Mouse (Mus musculus): ENCODE data around the gene Dus3l.

The Dus3l gene

DNA sequence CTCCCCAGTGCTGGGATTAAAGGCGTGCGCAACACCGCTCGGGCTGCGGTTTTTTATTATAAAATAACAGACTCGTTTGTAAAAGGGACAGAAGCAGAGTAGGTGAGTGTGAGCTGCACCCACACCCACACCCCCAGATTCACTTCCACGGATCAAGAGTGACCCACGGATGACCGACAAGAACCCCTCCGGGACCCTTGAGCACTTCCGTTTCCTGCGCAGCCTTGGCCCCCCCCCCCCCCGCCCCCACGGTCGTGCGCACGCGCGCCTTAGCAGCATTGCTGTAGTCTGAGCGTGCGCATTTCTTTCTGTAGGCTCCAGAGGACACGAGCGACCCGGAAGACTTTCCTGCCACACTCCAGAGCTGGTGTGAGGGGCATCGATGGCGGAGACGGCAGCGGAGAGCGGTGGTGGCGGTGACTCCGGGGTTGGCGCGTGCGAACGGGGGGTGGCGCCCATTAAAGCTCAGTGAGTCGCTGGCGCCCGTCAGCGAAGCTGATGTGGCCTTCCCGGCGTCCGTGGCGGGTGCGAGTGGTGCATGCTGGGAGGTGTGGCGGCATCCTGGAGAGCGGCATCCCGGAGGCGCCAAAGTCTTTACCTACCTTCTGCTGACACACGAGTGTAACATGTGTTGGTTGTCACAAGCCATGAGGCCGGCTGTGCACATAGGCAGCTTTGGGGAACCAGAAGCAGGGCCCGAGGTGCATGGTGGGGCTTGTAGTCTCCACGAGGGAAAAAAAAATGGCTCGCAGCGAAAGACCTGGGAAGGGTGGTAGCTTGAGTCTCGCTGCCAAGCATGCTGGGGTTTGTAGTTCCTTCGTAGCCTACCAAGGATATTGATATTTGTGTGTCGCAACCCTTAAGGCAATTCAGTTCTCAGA lies at the start of gene Dus3l:
Dus3l (plus strand) TSS at position 284 of the 881 bp plus-strand sequence.
- peak; percentile 77 for DNase-seq (ENCODE audit: low read depth, low spot score)

GRCm38 (mm10) chr17:56715360-56715759 lies 49.2 kb upstream of the Dus3l start:
- no peak for DNase-seq (ENCODE audit: low read depth, low spot score)

- no peak for DNase-seq (ENCODE audit: low read depth, low spot score)
Observed at GRCm38 (mm10) chr17:56715914-56716654, 48.5 kb upstream of the Dus3l start.

- DNase-seq (ENCODE audit: low read depth, low spot score) = peak; percentile 99
Observed at GRCm38 (mm10) chr17:56716655-56717362, 47.7 kb upstream of the Dus3l start.

DNA sequence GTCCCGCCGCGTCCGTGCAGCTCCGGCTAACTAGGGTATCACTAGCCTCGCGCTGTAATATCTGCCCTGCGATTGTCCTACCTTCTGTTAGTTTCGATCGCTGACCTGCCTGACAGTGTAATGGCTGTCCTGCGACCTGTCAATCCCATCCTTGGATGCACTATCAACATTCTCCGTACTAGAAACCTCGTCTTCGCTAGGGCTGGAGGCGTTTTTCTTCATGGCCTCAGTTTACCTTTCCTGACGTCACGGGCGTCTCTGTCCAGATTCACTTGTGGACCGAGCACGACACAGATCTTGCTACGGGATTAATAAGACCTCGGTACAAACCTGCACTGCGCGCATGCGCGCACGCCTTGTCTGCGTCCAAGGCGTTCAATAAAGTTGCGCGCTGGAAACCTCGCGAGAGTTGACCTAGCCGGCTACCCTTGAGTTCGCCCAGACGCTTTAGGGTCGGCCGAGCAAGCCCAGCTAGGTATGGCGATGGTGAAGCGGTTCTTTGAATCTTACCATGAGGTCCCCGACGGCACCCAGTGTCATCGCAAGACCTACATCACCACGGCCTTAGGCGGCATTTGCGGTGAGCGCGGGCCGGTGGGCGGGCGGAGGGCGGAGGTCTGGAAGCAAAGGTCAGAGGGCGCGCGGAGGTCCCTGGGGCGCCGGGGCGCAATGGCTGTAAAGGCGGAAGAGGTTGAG lies 47.0 kb upstream of the Dus3l start, which contains the start of the genes Ndufa11 and Vmac:
Ndufa11 (plus strand) TSS at position 405 of the 696 bp plus-strand sequence.
Vmac (minus strand) TSS at position 660 of the 696 bp plus-strand sequence.
- DNase-seq (ENCODE audit: low read depth, low spot score) = peak; percentile 96

- no peak for DNase-seq (ENCODE audit: low read depth, low spot score)
Observed at GRCm38 (mm10) chr17:56722441-56722840, 42.1 kb upstream of the Dus3l start.

DNA sequence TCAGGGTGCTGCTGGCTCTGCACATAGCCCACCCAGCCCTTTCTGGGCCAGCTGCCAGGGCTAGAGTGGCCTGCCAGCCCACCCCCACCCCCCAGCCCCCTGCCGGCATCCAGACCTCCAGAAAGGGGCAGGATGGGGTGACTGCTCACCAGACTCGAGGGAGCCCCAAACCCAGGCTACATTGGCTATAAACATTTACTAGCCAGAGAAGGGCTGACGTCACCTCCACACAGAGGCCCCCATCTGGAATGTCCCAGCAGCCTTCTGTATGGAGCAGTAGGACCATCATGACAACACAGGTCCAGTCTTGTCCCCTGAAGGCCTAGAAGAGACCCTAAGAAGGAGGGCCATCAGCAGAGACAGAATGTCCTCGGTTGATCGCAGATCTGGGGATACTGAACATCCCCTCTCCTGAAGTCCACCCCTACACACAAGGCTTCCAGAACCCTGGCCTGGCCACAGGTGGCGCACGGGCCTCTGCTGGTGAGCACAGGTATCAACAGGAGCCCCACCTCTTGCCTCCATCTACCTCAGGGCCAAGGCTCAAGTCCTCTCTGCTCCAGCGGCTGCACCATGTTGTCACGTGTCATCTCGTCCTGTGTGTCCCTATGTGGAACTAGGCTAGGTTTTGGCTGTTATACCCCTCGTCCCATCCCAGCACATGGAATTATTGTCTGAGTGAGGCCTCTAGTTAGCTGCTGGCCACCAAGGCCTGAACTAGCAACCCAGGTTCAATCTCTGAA lies 41.0 kb upstream of the Dus3l start:
- no peak for DNase-seq (ENCODE audit: low read depth, low spot score)

DNA sequence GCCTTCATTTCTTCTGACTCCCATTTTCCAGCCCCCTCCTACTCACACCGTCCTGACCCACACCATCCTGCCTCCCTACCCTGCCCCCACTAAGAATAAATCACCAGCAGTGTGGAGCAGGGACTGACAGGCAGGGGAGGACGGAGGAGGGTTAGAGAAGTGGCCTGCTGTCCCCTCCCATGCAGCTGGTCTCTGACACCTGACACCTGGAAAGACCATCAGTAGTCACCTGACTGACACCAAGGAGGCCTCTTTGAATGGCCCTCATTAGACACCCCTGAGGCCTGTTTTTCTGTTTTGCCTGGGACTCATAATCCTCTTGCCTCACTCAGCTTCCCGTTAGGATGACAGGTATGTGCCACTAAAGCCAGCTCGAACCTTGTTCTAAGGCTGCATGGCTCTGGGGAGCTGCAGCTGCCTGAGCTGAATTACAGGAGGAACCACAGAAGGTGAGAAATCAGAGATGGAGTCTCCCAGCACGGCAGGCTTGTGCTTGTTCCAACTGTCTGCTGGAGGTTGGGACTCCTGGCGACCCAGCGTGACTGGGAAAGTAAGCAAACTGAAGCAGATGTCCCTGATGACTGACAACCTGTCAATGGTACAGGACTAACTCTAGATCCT lies 37.4 kb upstream of the Dus3l start:
- DNase-seq (ENCODE audit: low read depth, low spot score) = no peak

DNA sequence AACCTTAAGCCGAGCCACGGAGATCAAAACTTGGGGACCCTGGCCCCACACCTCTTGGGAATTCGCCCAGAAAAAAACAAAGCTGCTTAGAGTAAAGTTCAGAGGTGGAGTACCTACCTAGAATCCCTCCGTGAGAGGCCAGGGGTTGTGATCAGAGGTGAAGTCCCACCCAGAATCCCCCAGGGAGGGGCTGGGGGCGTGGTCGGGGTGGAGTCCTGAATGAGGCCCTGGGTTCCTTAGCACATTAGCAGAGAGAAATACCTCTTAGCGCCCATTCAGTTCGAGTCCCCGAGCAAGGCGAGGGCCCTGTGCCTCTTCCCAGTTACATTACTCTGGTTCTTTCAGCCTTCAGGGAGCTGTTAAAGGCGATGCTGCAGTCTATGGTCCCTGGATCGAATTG lies 36.9 kb upstream of the Dus3l start:
- no peak for DNase-seq (ENCODE audit: low read depth, low spot score)

DNA sequence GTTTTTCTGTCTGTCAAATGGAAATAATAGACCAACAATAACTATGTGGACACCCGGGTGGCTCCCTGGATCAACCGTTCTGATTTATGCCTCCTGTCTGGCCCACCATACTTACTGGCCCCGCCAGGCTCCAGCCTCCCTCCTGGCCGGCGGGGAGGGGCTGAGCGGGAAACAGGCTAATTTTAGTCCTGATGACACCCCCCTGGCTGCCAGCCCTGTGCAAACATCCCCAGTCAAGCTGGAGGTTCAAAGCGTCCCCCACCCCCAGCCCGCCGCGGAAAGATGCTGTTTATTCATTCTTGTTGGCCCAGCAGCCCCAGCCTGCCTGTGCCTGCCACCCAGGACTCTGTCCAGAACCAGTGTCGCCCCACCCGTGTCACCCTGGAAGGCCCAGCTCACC lies 36.4 kb upstream of the Dus3l start:
- DNase-seq (ENCODE audit: low read depth, low spot score) = no peak

DNA sequence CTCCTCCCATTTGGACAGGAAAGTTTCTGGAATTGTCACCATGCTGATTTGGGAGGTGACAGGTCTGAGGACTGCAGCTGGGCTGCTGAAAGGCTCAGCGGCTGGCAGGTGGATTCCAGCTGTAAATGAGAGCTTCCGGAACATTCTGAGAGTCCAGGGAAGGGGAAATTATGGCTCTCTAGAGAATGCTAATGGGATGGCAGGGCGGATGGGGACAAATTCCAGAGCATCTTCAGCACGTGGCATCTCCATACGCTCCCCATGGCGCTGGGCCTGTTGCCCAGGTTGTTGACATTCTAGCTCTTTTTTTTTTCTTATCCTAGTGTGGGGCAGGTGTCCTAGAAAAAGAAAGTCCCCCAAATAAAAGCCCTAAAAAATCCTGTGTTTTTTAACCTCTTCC lies 35.4 kb upstream of the Dus3l start:
- DNase-seq (ENCODE audit: low read depth, low spot score) = no peak

DNA sequence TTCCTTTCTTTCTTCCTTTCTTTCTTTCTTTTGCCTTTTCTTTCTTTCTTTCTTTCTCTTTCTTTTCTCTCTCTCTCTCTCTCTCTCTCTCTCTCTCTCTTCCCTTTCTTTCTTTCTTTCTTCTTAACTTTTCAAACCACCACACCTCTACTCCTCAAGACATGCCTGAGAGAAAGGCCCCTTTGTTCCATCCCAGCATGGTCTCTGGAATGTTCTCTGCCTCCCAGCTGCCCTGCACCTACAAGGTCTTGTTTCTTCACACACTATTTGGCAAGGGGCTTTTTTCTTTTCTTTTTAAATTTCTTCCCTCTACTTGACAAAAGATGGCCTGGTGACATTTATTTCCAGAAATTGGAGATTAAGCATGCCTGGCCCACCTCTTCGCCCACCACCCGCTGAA lies 34.9 kb upstream of the Dus3l start:
- DNase-seq (ENCODE audit: low read depth, low spot score) = no peak

DNA sequence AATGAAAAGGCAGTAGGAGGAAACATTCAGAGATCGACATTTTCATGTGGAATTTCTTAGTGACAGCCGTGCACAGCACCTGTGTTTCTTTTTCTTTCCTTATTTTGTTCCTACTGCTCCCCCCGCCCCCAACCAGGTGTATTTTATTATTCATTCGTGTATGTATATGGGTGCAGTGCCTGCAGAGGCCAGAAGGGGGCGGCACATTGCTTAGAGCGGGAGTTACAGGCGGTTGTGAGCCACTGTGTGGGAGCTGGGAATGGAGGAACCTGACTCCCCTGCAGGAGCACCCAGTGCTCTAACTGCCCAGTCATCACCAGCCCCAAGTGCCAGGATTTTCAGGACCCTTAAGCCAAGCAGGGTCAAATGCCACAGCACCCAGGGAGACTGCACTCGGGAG lies 28.0 kb upstream of the Dus3l start:
- no peak for DNase-seq (ENCODE audit: low read depth, low spot score)

DNA sequence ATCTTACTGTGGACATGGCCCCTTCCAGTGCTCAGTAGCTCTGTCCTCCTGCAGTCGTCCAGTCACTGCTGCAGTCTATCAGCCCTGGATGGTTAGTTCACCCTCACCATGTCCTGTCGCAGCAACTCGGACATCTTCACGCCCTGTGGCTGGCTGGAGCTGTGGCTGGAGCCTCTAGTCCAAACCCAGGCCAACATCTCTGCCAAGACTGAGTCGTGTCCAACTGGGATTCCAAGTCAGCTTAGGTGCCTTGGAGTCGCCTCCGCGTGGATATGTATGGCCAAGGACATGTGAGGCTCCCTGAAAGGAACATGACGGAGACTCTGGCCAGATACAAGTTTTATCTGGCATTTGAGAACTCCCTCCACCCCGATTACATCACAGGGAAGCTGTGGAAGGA lies 26.3 kb upstream of the Dus3l start:
- DNase-seq (ENCODE audit: low read depth, low spot score) = no peak

DNA sequence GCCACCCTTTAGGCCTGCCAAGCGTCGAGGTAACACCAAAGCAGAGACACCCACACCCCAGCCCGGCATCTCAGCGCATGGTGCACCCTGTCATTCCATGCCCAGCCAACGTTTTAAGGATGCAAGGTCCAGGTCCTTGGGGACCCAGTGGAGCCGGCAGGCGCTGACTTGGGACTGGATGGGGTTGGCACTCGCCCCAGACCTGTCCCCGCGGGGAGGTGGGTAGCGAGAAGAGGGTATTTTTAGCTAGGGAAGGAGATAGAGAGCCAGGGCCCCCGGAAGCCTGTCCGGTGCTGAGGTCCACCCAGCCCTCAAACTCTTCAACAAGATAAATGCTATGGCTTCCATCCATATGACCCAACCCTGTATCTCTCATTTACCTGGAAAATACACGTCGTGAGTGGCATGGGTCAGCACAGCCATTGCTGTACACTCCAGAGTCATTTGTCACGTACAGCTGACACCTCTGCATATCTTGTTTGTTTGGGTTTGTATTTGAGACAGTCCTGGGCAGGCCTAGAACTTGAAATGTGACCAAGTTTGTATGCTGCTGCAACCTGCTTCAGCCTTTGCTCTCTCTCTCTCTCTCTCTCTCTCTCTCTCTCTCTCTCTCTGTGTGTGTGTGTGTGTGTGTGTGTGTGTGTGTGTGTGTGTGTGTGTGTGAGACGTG lies 24.3 kb upstream of the Dus3l start:
- DNase-seq (ENCODE audit: low read depth, low spot score) = no peak

- no peak for DNase-seq (ENCODE audit: low read depth, low spot score)
Observed at GRCm38 (mm10) chr17:56740788-56741160, 23.8 kb upstream of the Dus3l start.

- DNase-seq (ENCODE audit: low read depth, low spot score) = no peak
Observed at GRCm38 (mm10) chr17:56744173-56744572, 20.4 kb upstream of the Dus3l start.

- DNase-seq (ENCODE audit: low read depth, low spot score) = no peak
Observed at GRCm38 (mm10) chr17:56751404-56752072, 13.0 kb upstream of the Dus3l start.

DNA sequence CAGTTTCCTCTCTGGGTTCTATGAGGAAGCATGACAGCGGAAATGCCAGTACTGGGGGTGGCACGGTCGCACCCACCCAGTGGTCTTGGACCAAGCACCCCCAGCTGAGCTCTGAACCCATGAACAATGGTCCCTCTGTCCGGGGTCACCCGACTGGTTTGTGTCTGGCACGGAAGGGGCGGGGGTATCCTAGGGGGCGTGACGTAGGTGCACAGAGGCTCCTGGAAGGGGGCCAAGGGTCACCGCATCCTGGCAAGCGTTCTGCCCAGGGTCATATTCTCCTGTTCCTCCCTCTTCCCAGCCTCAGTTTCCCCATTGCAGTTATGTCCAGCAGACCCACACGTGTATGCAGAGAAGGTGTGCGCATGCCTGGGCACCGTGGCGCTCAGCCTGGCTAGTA lies 11.1 kb upstream of the Dus3l start:
- no peak for DNase-seq (ENCODE audit: low read depth, low spot score)

Data from retina, adult 2 months (tissue).